Mouse (Mus musculus): ENCODE data around the gene Gm8159.
"Not testable (repeated sequence)": the region's sequence is repeated elsewhere in the genome, so short reads cannot be mapped to it uniquely, and the experiment has no call there.

Gene Gm8159

GRCm38 (mm10) chr14:4632052-4632451, at the start of gene Gm8159:
Gene Gm8159, plus strand, starts transcription at chr14:4632352.
- not testable (repeated sequence) for DNase-seq

- DNase-seq = not testable (repeated sequence)
These were observed 17.2 kb downstream of the Gm8159 start for GRCm38 (mm10) chr14:4649309-4649708.

- not testable (repeated sequence) for DNase-seq
These were observed 18.2 kb downstream of the Gm8159 start for GRCm38 (mm10) chr14:4650324-4650723.

GRCm38 (mm10) chr14:4663892-4664291, 31.7 kb downstream of the Gm8159 start, which contains the start of gene Gm3239:
Gene Gm3239, plus strand, starts transcription at chr14:4664192.
- DNase-seq = not testable (repeated sequence)

Data from cerebellum, adult 11 months (tissue).